Mouse (Mus musculus): ENCODE results near the gene Cltb. TPM values are rescaled to one million over a fixed set of nuclear protein-coding genes. Genes with fewer than 3 reads are reported as not detected.

Cltb gene
- polyA plus RNA-seq, 1 experiment from 2014 or later = 177 TPM

DNA sequence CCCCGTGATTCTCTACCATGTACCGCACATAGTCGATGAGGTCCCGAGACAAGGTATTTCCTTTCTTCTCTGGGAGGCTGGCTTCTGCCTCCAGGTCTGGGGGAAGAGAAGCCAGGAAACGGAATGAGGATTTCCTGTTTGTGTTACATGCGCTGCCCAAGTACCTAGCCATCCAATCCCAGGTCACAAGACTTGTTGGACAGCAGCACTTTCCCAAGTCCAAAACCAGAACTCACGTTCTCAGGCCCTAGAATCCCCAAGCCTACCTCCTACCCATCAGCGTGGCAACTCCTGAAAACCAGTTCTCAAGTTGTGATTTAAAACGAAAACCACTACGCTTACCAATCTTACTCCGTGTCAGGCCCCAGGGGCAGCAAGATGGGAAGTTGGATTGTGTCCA lies 25.3 kb downstream of the Cltb start:
- Histone ChIP-seq H3K36me3 (replicated peaks; ENCODE audit: control insufficient read depth, insufficient read depth) (peaks cover 71% of the 10 kb centered on the region), H3K27ac (no peak overlapping the region), H3K9me3 (ENCODE audit: control insufficient read depth, low read length) (no peaks in the 10 kb centered on the region), H3K4me2 (replicated peaks) (no peak overlapping the region), H3K4me1 (replicated peaks; ENCODE audit: control insufficient read depth, insufficient read depth, low read length) (peaks cover 10% of the 10 kb centered on the region; the same call in 1 of the 2 replicates), H3K4me3 (replicated peaks; ENCODE audit: low read length) (no peak overlapping the region), H3K27me3 (ENCODE audit: control insufficient read depth, insufficient read depth, low read length) (no peaks in the 10 kb centered on the region), H3K9ac (no peak overlapping the region)
- no peak for ATAC-seq (ENCODE audit: low FRiP score)
- DNase-seq (ENCODE audit: low spot score) = no peak
- 92% methylated on average over 11 of the region's 11 CpGs for WGBS

DNA sequence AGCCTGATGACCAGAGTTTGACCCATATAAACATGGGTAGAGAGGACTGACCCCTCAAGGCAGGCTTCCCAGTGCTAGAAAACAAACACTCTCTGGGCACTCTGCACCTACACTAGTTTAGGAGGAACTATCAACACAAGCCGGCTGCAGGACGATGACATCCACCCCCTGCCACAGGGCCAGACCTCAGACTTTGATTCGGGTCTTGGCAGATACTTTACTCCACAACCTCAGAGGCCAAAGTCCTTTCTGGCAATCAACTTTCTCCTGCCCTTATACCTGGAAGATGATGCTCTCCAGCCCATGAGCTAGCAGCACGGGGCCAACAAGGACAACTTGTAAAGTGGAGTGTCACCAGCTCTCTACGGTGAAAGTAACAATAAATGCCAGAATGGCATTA lies 28.3 kb downstream of the Cltb start:
- H3K4me3 ChIP-seq (replicated peaks; ENCODE audit: low read length) = no peak overlapping the region
- DNase-seq (ENCODE audit: low spot score) (no peak), ATAC-seq (ENCODE audit: low FRiP score) (no peak)
- peaks cover 89% of the 10 kb centered on the region for H3K36me3 ChIP-seq (replicated peaks; ENCODE audit: control insufficient read depth, insufficient read depth)
- peaks cover 2% of the 10 kb centered on the region; the same call in 1 of the 2 replicates for H3K4me1 ChIP-seq (replicated peaks; ENCODE audit: control insufficient read depth, insufficient read depth, low read length)
- no peak overlapping the region for H3K9ac ChIP-seq
- no peak overlapping the region for H3K27ac ChIP-seq
- WGBS = 96% methylated on average over 5 of the region's 5 CpGs
- H3K9me3 ChIP-seq (ENCODE audit: control insufficient read depth, low read length) = no peaks in the 10 kb centered on the region
- H3K27me3 ChIP-seq (ENCODE audit: control insufficient read depth, insufficient read depth, low read length) = no peaks in the 10 kb centered on the region
- H3K4me2 ChIP-seq (replicated peaks) = no peak overlapping the region

DNA sequence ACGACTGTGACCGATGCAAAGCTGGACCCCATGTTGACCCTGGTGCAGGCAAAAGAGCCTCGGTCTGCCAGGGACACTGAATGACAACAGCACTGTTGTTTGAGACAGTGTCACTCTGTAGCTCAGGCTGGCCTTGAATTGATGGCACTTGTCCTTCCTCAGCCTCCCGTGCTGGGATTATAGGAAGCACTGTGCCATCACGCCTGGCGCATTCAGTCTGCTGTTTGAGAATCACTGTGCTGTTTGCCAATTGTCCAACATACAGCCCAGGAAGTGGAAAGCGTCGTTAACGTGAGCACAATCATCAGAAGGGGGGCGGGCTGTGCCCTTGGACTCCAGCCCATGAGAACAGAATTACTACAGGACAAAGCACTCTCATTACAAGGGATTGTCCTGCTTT lies 29.0 kb downstream of the Cltb start:
- DNase-seq (ENCODE audit: low spot score) (no peak), ATAC-seq (ENCODE audit: low FRiP score) (no peak)
- WGBS = 65% methylated on average over 10 of the region's 10 CpGs
- no peaks in the 10 kb centered on the region for H3K27me3 ChIP-seq (ENCODE audit: control insufficient read depth, insufficient read depth, low read length)
- H3K9ac ChIP-seq = no peak overlapping the region
- no peaks in the 10 kb centered on the region for H3K9me3 ChIP-seq (ENCODE audit: control insufficient read depth, low read length)
- H3K4me3 ChIP-seq (replicated peaks; ENCODE audit: low read length) = no peak overlapping the region
- H3K4me2 ChIP-seq (replicated peaks) = no peak overlapping the region
- H3K27ac ChIP-seq = no peak overlapping the region
- peaks cover 3% of the 10 kb centered on the region; the same call in 1 of the 2 replicates for H3K4me1 ChIP-seq (replicated peaks; ENCODE audit: control insufficient read depth, insufficient read depth, low read length)
- H3K36me3 ChIP-seq (replicated peaks; ENCODE audit: control insufficient read depth, insufficient read depth) = peaks cover 89% of the 10 kb centered on the region

DNA sequence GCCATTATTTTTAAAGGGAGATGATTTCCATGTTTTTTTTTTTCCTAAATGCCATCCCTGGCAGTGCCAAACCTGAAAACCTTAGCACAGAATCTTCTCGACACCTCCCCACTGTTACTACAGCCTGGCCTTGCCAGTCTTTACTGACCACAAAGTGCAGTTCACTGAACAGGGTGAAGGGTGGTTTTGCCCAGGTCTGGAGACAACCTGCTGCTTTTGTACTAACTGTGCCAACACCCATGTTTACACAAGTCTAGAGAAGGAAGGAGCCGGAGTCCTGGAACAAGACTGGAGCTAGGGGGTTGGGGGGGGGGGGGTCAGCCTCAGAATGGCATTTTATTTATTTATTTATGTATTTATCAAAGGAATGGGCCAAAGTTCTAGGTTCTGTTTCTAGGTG lies 29.8 kb downstream of the Cltb start:
- no peak overlapping the region for H3K9ac ChIP-seq
- 85% methylated on average over 2 of the region's 2 CpGs for WGBS

DNA sequence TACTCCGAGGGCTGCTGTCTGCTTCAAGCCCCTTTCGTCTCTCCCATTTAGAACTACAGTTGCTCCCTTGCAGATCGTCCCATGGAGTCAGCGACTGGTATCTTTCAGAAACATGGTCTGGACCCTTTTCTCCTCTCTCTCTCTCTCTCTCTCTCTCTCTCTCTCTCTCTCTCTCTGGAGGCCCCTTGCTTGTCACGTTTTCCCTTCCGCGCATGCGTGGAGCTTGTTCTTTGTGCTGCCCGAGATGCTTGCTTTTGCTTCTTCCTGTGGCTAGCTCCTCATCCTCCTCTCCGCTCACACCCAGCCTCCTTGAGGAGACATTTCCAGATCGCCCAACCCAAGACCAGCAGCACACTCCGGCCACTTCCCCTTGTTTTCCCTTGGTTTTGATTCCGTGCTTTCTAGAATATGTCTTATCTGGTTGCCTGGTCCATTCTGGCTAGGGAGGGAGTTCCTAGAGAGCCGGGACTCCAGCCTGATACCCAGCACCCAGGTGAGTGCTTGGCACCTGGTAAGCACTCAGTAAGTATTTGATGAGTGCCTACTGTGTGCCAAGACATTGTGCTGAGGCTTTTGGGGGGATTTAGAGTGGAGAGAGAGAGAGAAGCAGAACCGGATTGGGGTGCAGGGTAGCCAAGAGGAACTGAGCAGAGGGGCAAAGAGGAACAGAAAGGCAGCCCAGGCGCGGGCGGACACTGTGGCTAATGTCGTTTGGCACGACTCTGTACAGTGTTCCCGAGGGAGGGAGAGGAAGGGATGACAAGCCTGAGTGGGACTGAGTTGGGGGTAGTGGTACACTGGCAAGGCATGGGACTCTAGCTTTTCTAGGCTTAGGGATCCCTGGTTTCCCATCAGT lies 33.3 kb downstream of the Cltb start:
- H3K4me2 ChIP-seq (replicated peaks) = no peak overlapping the region
- no peak overlapping the region for H3K4me3 ChIP-seq (replicated peaks; ENCODE audit: low read length)
- H3K36me3 ChIP-seq (replicated peaks; ENCODE audit: control insufficient read depth, insufficient read depth) = peaks cover 55% of the 10 kb centered on the region
- H3K4me1 ChIP-seq (replicated peaks; ENCODE audit: control insufficient read depth, insufficient read depth, low read length) = peaks cover 18% of the 10 kb centered on the region
- ATAC-seq (ENCODE audit: low FRiP score) (no peak), DNase-seq (ENCODE audit: low spot score) (no peak)
- no peak overlapping the region for H3K9ac ChIP-seq
- 83% methylated on average over 21 of the region's 21 CpGs for WGBS
- H3K27me3 ChIP-seq (ENCODE audit: control insufficient read depth, insufficient read depth, low read length) = no peaks in the 10 kb centered on the region
- no peak overlapping the region for H3K27ac ChIP-seq
- no peaks in the 10 kb centered on the region for H3K9me3 ChIP-seq (ENCODE audit: control insufficient read depth, low read length)

More for the DNA sequence above, 29.8 kb downstream of the Cltb start:
- H3K4me2 ChIP-seq (replicated peaks) = no peak overlapping the region
- peaks cover 8% of the 10 kb centered on the region for H3K4me1 ChIP-seq (replicated peaks; ENCODE audit: control insufficient read depth, insufficient read depth, low read length)
- peaks cover 89% of the 10 kb centered on the region for H3K36me3 ChIP-seq (replicated peaks; ENCODE audit: control insufficient read depth, insufficient read depth)
- H3K9me3 ChIP-seq (ENCODE audit: control insufficient read depth, low read length) = no peaks in the 10 kb centered on the region
- no peak overlapping the region for H3K4me3 ChIP-seq (replicated peaks; ENCODE audit: low read length)
- no peak for ATAC-seq (ENCODE audit: low FRiP score)
- DNase-seq (ENCODE audit: low spot score) = no peak
- H3K27ac ChIP-seq = no peak overlapping the region
- H3K27me3 ChIP-seq (ENCODE audit: control insufficient read depth, insufficient read depth, low read length) = no peaks in the 10 kb centered on the region

DNA sequence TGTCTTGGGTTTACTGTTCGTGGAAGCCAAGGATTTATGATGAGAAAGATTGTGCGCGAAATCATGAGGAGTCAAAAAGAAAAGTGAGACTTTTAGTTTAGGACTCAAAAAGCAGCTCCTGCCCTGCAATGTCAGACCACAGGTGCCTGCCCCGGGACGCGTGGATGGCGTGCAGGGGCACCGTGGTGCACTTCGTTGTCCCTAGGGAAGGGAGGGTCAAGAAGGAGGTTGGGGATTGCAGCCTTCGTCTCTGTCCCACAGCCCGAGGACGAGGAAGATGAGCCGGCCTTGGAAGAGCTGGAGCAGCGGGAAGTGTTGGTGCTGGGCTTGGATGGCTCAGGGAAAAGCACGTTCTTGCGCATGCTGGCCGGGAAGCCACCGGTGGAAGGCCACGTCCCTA lies 35.7 kb downstream of the Cltb start:
- Histone ChIP-seq H3K4me3 (replicated peaks; ENCODE audit: low read length) (peak overlapping the region; percentile 88), H3K4me1 (replicated peaks; ENCODE audit: control insufficient read depth, insufficient read depth, low read length) (peaks cover 18% of the 10 kb centered on the region), H3K4me2 (replicated peaks) (peak overlapping the region; percentile 75), H3K9ac (peak overlapping the region; percentile 95), H3K27me3 (ENCODE audit: control insufficient read depth, insufficient read depth, low read length) (no peaks in the 10 kb centered on the region), H3K27ac (0 out of 2 replicates have a peak overlapping the region, but pooled peaks have one; percentile 75), H3K36me3 (replicated peaks; ENCODE audit: control insufficient read depth, insufficient read depth) (peaks cover 33% of the 10 kb centered on the region), H3K9me3 (ENCODE audit: control insufficient read depth, low read length) (no peaks in the 10 kb centered on the region)
- DNase-seq (ENCODE audit: low spot score) (no peak), ATAC-seq (ENCODE audit: low FRiP score) (no peak)
- 3% methylated on average over 19 of the region's 19 CpGs for WGBS

DNA sequence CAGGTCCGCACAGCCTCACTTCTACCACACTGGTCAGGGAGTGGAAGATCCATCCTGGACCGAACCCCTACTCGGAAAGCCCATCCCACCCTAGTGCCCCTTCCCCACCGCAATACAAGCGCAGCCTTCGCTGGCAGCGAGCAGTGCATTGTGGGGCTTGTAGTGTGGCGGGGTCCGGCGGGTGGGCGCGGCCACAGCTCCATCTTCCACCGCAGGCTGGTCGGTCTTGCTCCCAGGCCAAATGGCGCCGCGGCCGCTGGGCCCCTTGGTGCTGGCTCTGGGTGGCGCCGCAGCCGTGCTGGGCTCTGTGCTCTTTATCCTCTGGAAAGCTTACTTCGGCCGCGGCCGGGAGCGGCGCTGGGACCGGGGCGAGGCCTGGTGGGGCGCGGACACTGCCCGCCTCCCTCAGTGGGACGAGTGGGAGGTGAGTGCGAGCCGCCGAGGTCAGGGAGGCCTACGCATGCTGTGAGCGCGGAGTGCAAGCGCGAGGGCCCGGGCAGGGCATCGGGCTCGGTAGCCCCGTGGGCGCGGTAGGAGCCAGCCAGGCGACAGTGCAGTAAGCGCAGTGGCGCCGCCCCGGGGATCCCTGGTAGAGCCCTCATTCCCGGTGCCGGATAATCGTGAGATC lies 36.2 kb downstream of the Cltb start, which contains the start of gene Arl10:
Gene Arl10, plus strand, starts transcription at position 162 of the 628 bp plus-strand sequence.
- H3K4me3 ChIP-seq (replicated peaks; ENCODE audit: low read length) = peak within 1 kb of the TSS; percentile 88
- peak within 1 kb of the TSS; percentile 75; the same call in 1 of the 2 replicates for H3K27ac ChIP-seq
- H3K27me3 ChIP-seq (ENCODE audit: control insufficient read depth, insufficient read depth, low read length) = no peaks in the 10 kb centered on the region
- H3K9me3 ChIP-seq (ENCODE audit: control insufficient read depth, low read length) = no peaks in the 10 kb centered on the region
- DNase-seq (ENCODE audit: low spot score) = peak; percentile 77
- H3K9ac ChIP-seq = peak within 1 kb of the TSS; percentile 95
- peak within 1 kb of the TSS; percentile 75 for H3K4me2 ChIP-seq (replicated peaks)
- peaks cover 18% of the 10 kb centered on the region for H3K4me1 ChIP-seq (replicated peaks; ENCODE audit: control insufficient read depth, insufficient read depth, low read length)
- H3K36me3 ChIP-seq (replicated peaks; ENCODE audit: control insufficient read depth, insufficient read depth) = peaks cover 29% of the 10 kb centered on the region
- ATAC-seq (ENCODE audit: low FRiP score) = peak; percentile 92
- under 1% methylated on average over 55 of the region's 55 CpGs for WGBS

DNA sequence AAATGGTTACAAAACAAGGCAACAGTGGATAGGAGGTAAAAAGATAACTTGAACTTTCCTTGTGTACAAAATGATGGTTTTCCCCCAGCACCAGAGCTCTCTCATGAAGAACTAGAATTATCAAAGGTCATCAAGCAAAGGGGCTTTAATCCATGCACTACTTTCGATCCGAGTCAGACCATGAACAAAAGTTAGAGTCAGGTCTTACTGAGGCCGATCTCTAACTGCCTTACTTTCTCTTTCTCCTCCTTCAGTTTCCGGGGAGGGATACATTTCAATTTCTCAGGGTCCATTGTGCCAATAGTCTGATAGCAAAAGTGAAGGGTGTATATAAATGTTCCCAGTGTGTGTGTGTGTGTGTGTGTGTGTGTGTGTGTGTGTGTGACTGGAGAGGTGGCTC lies 38.5 kb downstream of the Cltb start:
- peaks cover 14% of the 10 kb centered on the region for H3K4me1 ChIP-seq (replicated peaks; ENCODE audit: control insufficient read depth, insufficient read depth, low read length)
- no peak overlapping the region for H3K4me2 ChIP-seq (replicated peaks)
- no peaks in the 10 kb centered on the region for H3K27me3 ChIP-seq (ENCODE audit: control insufficient read depth, insufficient read depth, low read length)
- H3K9me3 ChIP-seq (ENCODE audit: control insufficient read depth, low read length) = no peaks in the 10 kb centered on the region
- DNase-seq (ENCODE audit: low spot score) = no peak
- no peak overlapping the region for H3K9ac ChIP-seq
- WGBS = 83% methylated on average over 4 of the region's 4 CpGs
- no peak for ATAC-seq (ENCODE audit: low FRiP score)
- H3K36me3 ChIP-seq (replicated peaks; ENCODE audit: control insufficient read depth, insufficient read depth) = peaks cover 11% of the 10 kb centered on the region
- H3K27ac ChIP-seq = no peak overlapping the region
- no peak overlapping the region for H3K4me3 ChIP-seq (replicated peaks; ENCODE audit: low read length)

DNA sequence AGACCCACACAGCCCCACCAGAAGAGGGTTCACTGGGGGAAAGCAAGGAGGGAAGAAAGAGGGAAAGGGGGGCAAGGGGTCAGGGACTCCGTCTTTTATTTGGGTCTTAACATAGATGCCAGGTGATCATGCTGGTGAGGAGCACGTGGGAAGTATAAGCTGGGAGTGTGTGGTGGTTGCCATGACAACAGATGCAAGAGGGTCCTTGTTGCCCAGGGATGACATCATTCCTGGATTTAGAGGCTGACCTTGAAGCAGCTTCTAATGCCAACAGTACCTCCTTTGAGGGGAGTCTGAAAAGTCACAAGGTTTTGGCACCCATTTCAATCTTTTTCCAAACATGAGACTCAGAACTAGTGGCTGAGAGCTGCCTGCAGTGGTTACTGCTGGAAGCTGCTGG lies 39.5 kb downstream of the Cltb start:
- no peak overlapping the region for H3K27ac ChIP-seq
- H3K9me3 ChIP-seq (ENCODE audit: control insufficient read depth, low read length) = no peaks in the 10 kb centered on the region
- no peak for ATAC-seq (ENCODE audit: low FRiP score)
- H3K4me3 ChIP-seq (replicated peaks; ENCODE audit: low read length) = no peak overlapping the region
- H3K36me3 ChIP-seq (replicated peaks; ENCODE audit: control insufficient read depth, insufficient read depth) = 0 out of 2 replicates have a peak, but pooled peaks cover 1% of the 10 kb centered on the region
- H3K27me3 ChIP-seq (ENCODE audit: control insufficient read depth, insufficient read depth, low read length) = no peaks in the 10 kb centered on the region
- 40% methylated on average over 2 of the region's 2 CpGs for WGBS
- no peak overlapping the region for H3K4me2 ChIP-seq (replicated peaks)
- DNase-seq (ENCODE audit: low spot score) = no peak
- H3K4me1 ChIP-seq (replicated peaks; ENCODE audit: control insufficient read depth, insufficient read depth, low read length) = peaks cover 11% of the 10 kb centered on the region
- no peak overlapping the region for H3K9ac ChIP-seq
